Mouse (Mus musculus): ENCODE results near the gene Bhlha9. TPM values are rescaled to one million over a fixed set of nuclear protein-coding genes. Genes with fewer than 3 reads are reported as not detected.
A peak's percentile ranks its signal among the peaks of the same experiment; 100 is the strongest.

Bhlha9 gene
- polyA plus RNA-seq, 1 experiment from 2014 or later, result not detected

- H3K4me1 ChIP-seq (ENCODE audit: control insufficient read depth, insufficient read depth, low read length), result no peaks in the 10 kb centered on the region
- H3K4me2 ChIP-seq (replicated peaks; ENCODE audit: low read depth, low read length), result no peak overlapping the region
- no peak for ATAC-seq (ENCODE audit: insufficient number of reproducible peaks, insufficient read depth, low FRiP score, low read depth)
- no peaks in the 10 kb centered on the region for H3K9me3 ChIP-seq (ENCODE audit: control insufficient read depth, low read depth, low read length)
- no peak overlapping the region for H3K9ac ChIP-seq (replicated peaks; ENCODE audit: low read depth, low read length)
- H3K27me3 ChIP-seq (ENCODE audit: control insufficient read depth, insufficient read depth, low read length), result no peaks in the 10 kb centered on the region
- 52% methylated on average over 3 of the region's 3 CpGs for WGBS
- no peak overlapping the region for H3K4me3 ChIP-seq (ENCODE audit: low read depth, low read length)
- no peak overlapping the region for H3K27ac ChIP-seq (ENCODE audit: low read length)
- no peaks in the 10 kb centered on the region for H3K36me3 ChIP-seq (ENCODE audit: control insufficient read depth, insufficient read depth, low read length)
Observed at GRCm38 (mm10) chr11:76652838-76653334, 19.4 kb upstream of the Bhlha9 start.

- Histone ChIP-seq H3K27me3 (ENCODE audit: control insufficient read depth, insufficient read depth, low read length) (no peaks in the 10 kb centered on the region), H3K4me1 (ENCODE audit: control insufficient read depth, insufficient read depth, low read length) (no peaks in the 10 kb centered on the region), H3K9ac (replicated peaks; ENCODE audit: low read depth, low read length) (no peak overlapping the region), H3K36me3 (ENCODE audit: control insufficient read depth, insufficient read depth, low read length) (no peaks in the 10 kb centered on the region), H3K27ac (ENCODE audit: low read length) (no peak overlapping the region), H3K4me3 (ENCODE audit: low read depth, low read length) (no peak overlapping the region), H3K4me2 (replicated peaks; ENCODE audit: low read depth, low read length) (peak overlapping the region; percentile 42; the same call in 1 of the 2 replicates), H3K9me3 (ENCODE audit: control insufficient read depth, low read depth, low read length) (no peaks in the 10 kb centered on the region)
- WGBS, result 5% methylated on average over 10 of the region's 10 CpGs
- ATAC-seq (ENCODE audit: insufficient number of reproducible peaks, insufficient read depth, low FRiP score, low read depth), result no peak
Observed at GRCm38 (mm10) chr11:76655106-76655505, 17.2 kb upstream of the Bhlha9 start.

GRCm38 (mm10) chr11:76657450-76657970 lies 14.8 kb upstream of the Bhlha9 start:
- Histone ChIP-seq H3K36me3 (ENCODE audit: control insufficient read depth, insufficient read depth, low read length) (no peaks in the 10 kb centered on the region), H3K27me3 (ENCODE audit: control insufficient read depth, insufficient read depth, low read length) (no peaks in the 10 kb centered on the region), H3K9ac (replicated peaks; ENCODE audit: low read depth, low read length) (no peak overlapping the region), H3K4me1 (ENCODE audit: control insufficient read depth, insufficient read depth, low read length) (no peaks in the 10 kb centered on the region), H3K4me3 (ENCODE audit: low read depth, low read length) (no peak overlapping the region), H3K4me2 (replicated peaks; ENCODE audit: low read depth, low read length) (no peak overlapping the region), H3K27ac (ENCODE audit: low read length) (no peak overlapping the region), H3K9me3 (ENCODE audit: control insufficient read depth, low read depth, low read length) (no peaks in the 10 kb centered on the region)
- ATAC-seq (ENCODE audit: insufficient number of reproducible peaks, insufficient read depth, low FRiP score, low read depth), result no peak
- WGBS, result 35% methylated on average over 4 of the region's 4 CpGs

- Histone ChIP-seq H3K9ac (replicated peaks; ENCODE audit: low read depth, low read length) (no peak overlapping the region), H3K4me2 (replicated peaks; ENCODE audit: low read depth, low read length) (no peak overlapping the region), H3K4me3 (ENCODE audit: low read depth, low read length) (no peak overlapping the region), H3K27ac (ENCODE audit: low read length) (no peak overlapping the region), H3K36me3 (ENCODE audit: control insufficient read depth, insufficient read depth, low read length) (no peaks in the 10 kb centered on the region), H3K27me3 (ENCODE audit: control insufficient read depth, insufficient read depth, low read length) (no peaks in the 10 kb centered on the region), H3K9me3 (ENCODE audit: control insufficient read depth, low read depth, low read length) (no peaks in the 10 kb centered on the region), H3K4me1 (ENCODE audit: control insufficient read depth, insufficient read depth, low read length) (no peaks in the 10 kb centered on the region)
- 38% methylated on average over 14 of the region's 14 CpGs for WGBS
- ATAC-seq (ENCODE audit: insufficient number of reproducible peaks, insufficient read depth, low FRiP score, low read depth), result peak; percentile 58; the same call in 1 of the 2 replicates
Observed at GRCm38 (mm10) chr11:76659138-76659930, 12.9 kb upstream of the Bhlha9 start.

- 0 out of 2 replicates have a peak, but pooled peaks cover 2% of the 10 kb centered on the region for H3K4me1 ChIP-seq (ENCODE audit: control insufficient read depth, insufficient read depth, low read length)
- H3K4me3 ChIP-seq (ENCODE audit: low read depth, low read length), result no peak overlapping the region
- H3K36me3 ChIP-seq (ENCODE audit: control insufficient read depth, insufficient read depth, low read length), result no peaks in the 10 kb centered on the region
- no peaks in the 10 kb centered on the region for H3K9me3 ChIP-seq (ENCODE audit: control insufficient read depth, low read depth, low read length)
- H3K27me3 ChIP-seq (ENCODE audit: control insufficient read depth, insufficient read depth, low read length), result no peaks in the 10 kb centered on the region
- ATAC-seq (ENCODE audit: insufficient number of reproducible peaks, insufficient read depth, low FRiP score, low read depth), result no peak
- H3K9ac ChIP-seq (replicated peaks; ENCODE audit: low read depth, low read length), result no peak overlapping the region
- H3K4me2 ChIP-seq (replicated peaks; ENCODE audit: low read depth, low read length), result no peak overlapping the region
- H3K27ac ChIP-seq (ENCODE audit: low read length), result no peak overlapping the region
- WGBS, result 49% methylated on average over 7 of the region's 7 CpGs
Observed at GRCm38 (mm10) chr11:76661790-76662468, 10.3 kb upstream of the Bhlha9 start.

GRCm38 (mm10) chr11:76666002-76666649 lies 6.1 kb upstream of the Bhlha9 start:
- H3K4me3 ChIP-seq (ENCODE audit: low read depth, low read length), result peak overlapping the region; percentile 25
- no peaks in the 10 kb centered on the region for H3K9me3 ChIP-seq (ENCODE audit: control insufficient read depth, low read depth, low read length)
- 0 out of 2 replicates have a peak, but pooled peaks cover 4% of the 10 kb centered on the region for H3K4me1 ChIP-seq (ENCODE audit: control insufficient read depth, insufficient read depth, low read length)
- peaks cover 7% of the 10 kb centered on the region; the same call in 1 of the 2 replicates for H3K27me3 ChIP-seq (ENCODE audit: control insufficient read depth, insufficient read depth, low read length)
- WGBS, result 10% methylated on average over 35 of the region's 35 CpGs
- H3K27ac ChIP-seq (ENCODE audit: low read length), result no peak overlapping the region
- no peak overlapping the region for H3K9ac ChIP-seq (replicated peaks; ENCODE audit: low read depth, low read length)
- ATAC-seq (ENCODE audit: insufficient number of reproducible peaks, insufficient read depth, low FRiP score, low read depth), result no peak
- H3K4me2 ChIP-seq (replicated peaks; ENCODE audit: low read depth, low read length), result peak overlapping the region; percentile 53
- H3K36me3 ChIP-seq (ENCODE audit: control insufficient read depth, insufficient read depth, low read length), result no peaks in the 10 kb centered on the region

- peaks cover 19% of the 10 kb centered on the region for H3K27me3 ChIP-seq (ENCODE audit: control insufficient read depth, insufficient read depth, low read length)
- no peak overlapping the region for H3K27ac ChIP-seq (ENCODE audit: low read length)
- no peaks in the 10 kb centered on the region for H3K9me3 ChIP-seq (ENCODE audit: control insufficient read depth, low read depth, low read length)
- no peaks in the 10 kb centered on the region for H3K36me3 ChIP-seq (ENCODE audit: control insufficient read depth, insufficient read depth, low read length)
- no peak overlapping the region for H3K4me3 ChIP-seq (ENCODE audit: low read depth, low read length)
- 0 out of 2 replicates have a peak, but pooled peaks cover 4% of the 10 kb centered on the region for H3K4me1 ChIP-seq (ENCODE audit: control insufficient read depth, insufficient read depth, low read length)
- no peak overlapping the region for H3K4me2 ChIP-seq (replicated peaks; ENCODE audit: low read depth, low read length)
- no peak overlapping the region for H3K9ac ChIP-seq (replicated peaks; ENCODE audit: low read depth, low read length)
- 35% methylated on average over 4 of the region's 4 CpGs for WGBS
- no peak; the same call in 1 of the 2 replicates for ATAC-seq (ENCODE audit: insufficient number of reproducible peaks, insufficient read depth, low FRiP score, low read depth)
Observed at GRCm38 (mm10) chr11:76667807-76668206, 4.5 kb upstream of the Bhlha9 start.

All from stomach, embryonic 14.5 days (tissue).